Mouse (Mus musculus): Measurements from ENCODE around the gene Ikzf1. TPM values are rescaled to one million over a fixed set of nuclear protein-coding genes. Genes with fewer than 3 reads are reported as not detected.

The Ikzf1 gene
- polyA plus RNA-seq, 1 experiment from 2014 or later: 1.9 TPM

GRCm38 (mm10) chr11:11744222-11744621, 59.4 kb downstream of the Ikzf1 start:
- no peak overlapping the region for H3K27ac ChIP-seq (ENCODE audit: low read length)
- no peak for ATAC-seq
- no peak overlapping the region for H3K4me2 ChIP-seq (ENCODE audit: low read depth, low read length)
- H3K4me1 ChIP-seq (ENCODE audit: control insufficient read depth, insufficient read depth, low read length): no peaks in the 10 kb centered on the region
- no peaks in the 10 kb centered on the region for H3K36me3 ChIP-seq (ENCODE audit: control insufficient read depth, insufficient read depth, low read length)
- no peaks in the 10 kb centered on the region for H3K9me3 ChIP-seq (ENCODE audit: control insufficient read depth, low read length)
- no peak overlapping the region for H3K9ac ChIP-seq (ENCODE audit: low read depth, low read length)
- WGBS: 47% methylated on average over 1 of the region's 1 CpGs
- no peaks in the 10 kb centered on the region for H3K27me3 ChIP-seq (replicated peaks; ENCODE audit: control insufficient read depth, insufficient read depth, low read length)
- H3K4me3 ChIP-seq (ENCODE audit: low read length): no peak overlapping the region

GRCm38 (mm10) chr11:11751091-11751490, 66.3 kb downstream of the Ikzf1 start:
- no peaks in the 10 kb centered on the region for H3K9me3 ChIP-seq (ENCODE audit: control insufficient read depth, low read length)
- no peak for ATAC-seq
- H3K27ac ChIP-seq (ENCODE audit: low read length): no peak overlapping the region
- no peaks in the 10 kb centered on the region for H3K4me1 ChIP-seq (ENCODE audit: control insufficient read depth, insufficient read depth, low read length)
- no peak overlapping the region for H3K4me3 ChIP-seq (ENCODE audit: low read length)
- H3K9ac ChIP-seq (ENCODE audit: low read depth, low read length): no peak overlapping the region
- no peaks in the 10 kb centered on the region for H3K27me3 ChIP-seq (replicated peaks; ENCODE audit: control insufficient read depth, insufficient read depth, low read length)
- H3K36me3 ChIP-seq (ENCODE audit: control insufficient read depth, insufficient read depth, low read length): no peaks in the 10 kb centered on the region
- no peak overlapping the region for H3K4me2 ChIP-seq (ENCODE audit: low read depth, low read length)
- 84% methylated on average over 5 of the region's 5 CpGs for WGBS

- no peaks in the 10 kb centered on the region for H3K36me3 ChIP-seq (ENCODE audit: control insufficient read depth, insufficient read depth, low read length)
- H3K9ac ChIP-seq (ENCODE audit: low read depth, low read length): no peak overlapping the region
- WGBS: 87% methylated on average over 5 of the region's 5 CpGs
- no peaks in the 10 kb centered on the region for H3K27me3 ChIP-seq (replicated peaks; ENCODE audit: control insufficient read depth, insufficient read depth, low read length)
- H3K4me1 ChIP-seq (ENCODE audit: control insufficient read depth, insufficient read depth, low read length): no peaks in the 10 kb centered on the region
- no peak for ATAC-seq
- H3K4me2 ChIP-seq (ENCODE audit: low read depth, low read length): no peak overlapping the region
- H3K27ac ChIP-seq (ENCODE audit: low read length): no peak overlapping the region
- no peak overlapping the region for H3K4me3 ChIP-seq (ENCODE audit: low read length)
- H3K9me3 ChIP-seq (ENCODE audit: control insufficient read depth, low read length): no peaks in the 10 kb centered on the region
Measured at GRCm38 (mm10) chr11:11752859-11753258, 68.1 kb downstream of the Ikzf1 start.

GRCm38 (mm10) chr11:11758121-11758520, 73.3 kb downstream of the Ikzf1 start:
- H3K36me3 ChIP-seq (ENCODE audit: control insufficient read depth, insufficient read depth, low read length): no peaks in the 10 kb centered on the region
- ATAC-seq: no peak
- no peak overlapping the region for H3K27ac ChIP-seq (ENCODE audit: low read length)
- H3K4me2 ChIP-seq (ENCODE audit: low read depth, low read length): no peak overlapping the region
- no peak overlapping the region for H3K9ac ChIP-seq (ENCODE audit: low read depth, low read length)
- no peaks in the 10 kb centered on the region for H3K4me1 ChIP-seq (ENCODE audit: control insufficient read depth, insufficient read depth, low read length)
- no peaks in the 10 kb centered on the region for H3K27me3 ChIP-seq (replicated peaks; ENCODE audit: control insufficient read depth, insufficient read depth, low read length)
- no peaks in the 10 kb centered on the region for H3K9me3 ChIP-seq (ENCODE audit: control insufficient read depth, low read length)
- WGBS: 75% methylated on average over 6 of the region's 6 CpGs
- H3K4me3 ChIP-seq (ENCODE audit: low read length): no peak overlapping the region

GRCm38 (mm10) chr11:11758883-11759282, 74.1 kb downstream of the Ikzf1 start:
- Histone ChIP-seq H3K36me3 (ENCODE audit: control insufficient read depth, insufficient read depth, low read length) (no peaks in the 10 kb centered on the region), H3K4me1 (ENCODE audit: control insufficient read depth, insufficient read depth, low read length) (no peaks in the 10 kb centered on the region), H3K27ac (ENCODE audit: low read length) (no peak overlapping the region), H3K9me3 (ENCODE audit: control insufficient read depth, low read length) (no peaks in the 10 kb centered on the region), H3K9ac (ENCODE audit: low read depth, low read length) (no peak overlapping the region), H3K4me2 (ENCODE audit: low read depth, low read length) (no peak overlapping the region), H3K27me3 (replicated peaks; ENCODE audit: control insufficient read depth, insufficient read depth, low read length) (no peaks in the 10 kb centered on the region), H3K4me3 (ENCODE audit: low read length) (no peak overlapping the region)
- ATAC-seq: no peak
- WGBS: 91% methylated on average over 1 of the region's 1 CpGs

- Histone ChIP-seq H3K4me2 (ENCODE audit: low read depth, low read length) (no peak overlapping the region), H3K4me1 (ENCODE audit: control insufficient read depth, insufficient read depth, low read length) (no peaks in the 10 kb centered on the region), H3K4me3 (ENCODE audit: low read length) (no peak overlapping the region), H3K27me3 (replicated peaks; ENCODE audit: control insufficient read depth, insufficient read depth, low read length) (no peaks in the 10 kb centered on the region), H3K27ac (ENCODE audit: low read length) (no peak overlapping the region), H3K36me3 (ENCODE audit: control insufficient read depth, insufficient read depth, low read length) (no peaks in the 10 kb centered on the region), H3K9ac (ENCODE audit: low read depth, low read length) (no peak overlapping the region), H3K9me3 (ENCODE audit: control insufficient read depth, low read length) (no peaks in the 10 kb centered on the region)
- ATAC-seq: no peak
- 65% methylated on average over 4 of the region's 4 CpGs for WGBS
Measured at GRCm38 (mm10) chr11:11763211-11763666, 78.4 kb downstream of the Ikzf1 start.

- H3K36me3 ChIP-seq (ENCODE audit: control insufficient read depth, insufficient read depth, low read length): no peaks in the 10 kb centered on the region
- H3K4me3 ChIP-seq (ENCODE audit: low read length): no peak overlapping the region
- H3K27ac ChIP-seq (ENCODE audit: low read length): no peak overlapping the region
- 75% methylated on average over 1 of the region's 1 CpGs for WGBS
- no peaks in the 10 kb centered on the region for H3K27me3 ChIP-seq (replicated peaks; ENCODE audit: control insufficient read depth, insufficient read depth, low read length)
- H3K9me3 ChIP-seq (ENCODE audit: control insufficient read depth, low read length): no peaks in the 10 kb centered on the region
- no peak for ATAC-seq
- H3K4me2 ChIP-seq (ENCODE audit: low read depth, low read length): no peak overlapping the region
- H3K4me1 ChIP-seq (ENCODE audit: control insufficient read depth, insufficient read depth, low read length): no peaks in the 10 kb centered on the region
- H3K9ac ChIP-seq (ENCODE audit: low read depth, low read length): no peak overlapping the region
Measured at GRCm38 (mm10) chr11:11765414-11765813, 80.6 kb downstream of the Ikzf1 start.

GRCm38 (mm10) chr11:11766105-11766504, 81.3 kb downstream of the Ikzf1 start:
- Histone ChIP-seq H3K9ac (ENCODE audit: low read depth, low read length) (no peak overlapping the region), H3K4me3 (ENCODE audit: low read length) (no peak overlapping the region), H3K4me2 (ENCODE audit: low read depth, low read length) (no peak overlapping the region), H3K9me3 (ENCODE audit: control insufficient read depth, low read length) (no peaks in the 10 kb centered on the region), H3K27me3 (replicated peaks; ENCODE audit: control insufficient read depth, insufficient read depth, low read length) (no peaks in the 10 kb centered on the region), H3K4me1 (ENCODE audit: control insufficient read depth, insufficient read depth, low read length) (no peaks in the 10 kb centered on the region), H3K36me3 (ENCODE audit: control insufficient read depth, insufficient read depth, low read length) (no peaks in the 10 kb centered on the region), H3K27ac (ENCODE audit: low read length) (no peak overlapping the region)
- WGBS: 92% methylated on average over 1 of the region's 1 CpGs
- ATAC-seq: no peak

GRCm38 (mm10) chr11:11766736-11767135, 81.9 kb downstream of the Ikzf1 start:
- Histone ChIP-seq H3K27ac (ENCODE audit: low read length) (no peak overlapping the region), H3K9me3 (ENCODE audit: control insufficient read depth, low read length) (no peaks in the 10 kb centered on the region), H3K4me3 (ENCODE audit: low read length) (no peak overlapping the region), H3K4me2 (ENCODE audit: low read depth, low read length) (no peak overlapping the region), H3K36me3 (ENCODE audit: control insufficient read depth, insufficient read depth, low read length) (no peaks in the 10 kb centered on the region), H3K9ac (ENCODE audit: low read depth, low read length) (no peak overlapping the region), H3K27me3 (replicated peaks; ENCODE audit: control insufficient read depth, insufficient read depth, low read length) (no peaks in the 10 kb centered on the region), H3K4me1 (ENCODE audit: control insufficient read depth, insufficient read depth, low read length) (no peaks in the 10 kb centered on the region)
- ATAC-seq: no peak

- H3K4me2 ChIP-seq (ENCODE audit: low read depth, low read length): no peak overlapping the region
- H3K9me3 ChIP-seq (ENCODE audit: control insufficient read depth, low read length): no peaks in the 10 kb centered on the region
- H3K27me3 ChIP-seq (replicated peaks; ENCODE audit: control insufficient read depth, insufficient read depth, low read length): no peaks in the 10 kb centered on the region
- WGBS: 79% methylated on average over 2 of the region's 2 CpGs
- no peaks in the 10 kb centered on the region for H3K4me1 ChIP-seq (ENCODE audit: control insufficient read depth, insufficient read depth, low read length)
- H3K36me3 ChIP-seq (ENCODE audit: control insufficient read depth, insufficient read depth, low read length): no peaks in the 10 kb centered on the region
- no peak for ATAC-seq
- H3K4me3 ChIP-seq (ENCODE audit: low read length): no peak overlapping the region
- H3K27ac ChIP-seq (ENCODE audit: low read length): no peak overlapping the region
- no peak overlapping the region for H3K9ac ChIP-seq (ENCODE audit: low read depth, low read length)
Measured at GRCm38 (mm10) chr11:11768057-11768456, 83.3 kb downstream of the Ikzf1 start.

Measured in intestine, embryonic 16.5 days (tissue).